In the genomic region with DNA sequence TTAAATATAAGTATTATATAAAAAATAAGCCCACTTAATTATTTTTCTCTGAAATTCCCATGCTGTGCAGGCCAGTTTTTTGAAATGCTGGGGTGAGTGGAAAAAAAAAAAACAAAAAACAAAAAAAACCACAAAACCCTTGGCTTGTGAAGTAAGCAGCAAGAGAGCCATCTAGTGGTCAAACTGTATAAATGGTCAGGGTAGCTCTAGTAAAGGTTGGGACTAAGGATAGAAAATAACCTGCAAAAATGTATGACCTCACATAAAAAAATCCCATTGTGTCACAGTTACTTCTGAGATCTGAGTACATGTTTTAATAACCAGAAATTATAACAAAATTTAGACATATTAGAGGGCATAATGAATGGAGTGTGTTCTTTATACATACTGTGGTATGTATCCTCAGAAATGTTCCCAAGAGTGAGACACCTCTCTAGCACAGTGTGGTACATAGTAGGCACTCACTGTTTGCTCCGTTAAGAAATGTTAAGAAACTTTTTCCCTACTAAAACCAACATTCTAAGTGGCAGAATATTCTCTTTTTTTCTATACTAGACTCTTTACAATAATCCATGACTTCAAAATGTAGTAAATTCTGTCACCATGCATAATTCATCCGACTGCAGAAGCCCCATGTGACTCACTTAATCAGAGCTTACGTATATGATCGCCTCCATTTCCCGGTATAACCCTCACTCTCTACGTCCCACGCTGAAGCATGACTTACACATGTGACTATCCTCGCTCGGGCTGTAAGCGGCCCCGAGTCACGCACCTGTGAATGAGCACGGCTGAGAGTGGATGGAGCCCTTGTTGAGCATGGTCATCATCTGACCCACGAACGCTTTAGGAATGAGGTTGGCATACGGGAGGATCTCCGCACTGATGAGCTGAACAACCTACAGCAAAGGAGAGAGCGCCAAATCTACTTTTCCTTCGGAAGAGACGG, we compare ENCODE assay signal across 9 mouse cellular contexts.
DNase-seq lines count a peak whose midpoint lies in the region; ATAC-seq and TF ChIP-seq lines count a peak whose summit lies in the region.
"Had no signal": no experiment of that assay in that cellular context is flagged by ENCODE, and none has a peak within 500 bp of the region (broad histone marks: within the 10 kb centered on the region; RNA-seq: fewer than 3 reads in every experiment).

No protein-coding gene starts in this region.

- DNase-seq in layer of hippocampus, adult 2 months (ENCODE audit: low spot score in 2 of 2): no peak
- DNase-seq in layer of hippocampus, adult 11-12 months (ENCODE audit: low spot score): no peak
- DNase-seq in ZHBTc4 (ENCODE audit: low read depth, low spot score): peak; percentile 65
- no peak for DNase-seq in Muller cell, postnatal 12 days (ENCODE audit: inconsistent ontology term)
- no peak for DNase-seq in testis, postnatal 14 days (ENCODE audit: low spot score)
- DNase-seq in kidney, postnatal 10 days: no peak

- no peak overlapping the region for H3K4me3 ChIP-seq in layer of hippocampus, adult 2 months
- no peak overlapping the region for H3K4me3 ChIP-seq in midbrain, embryonic 16.5 days (ENCODE audit: low read depth, low read length)

- WGBS in midbrain, embryonic 16.5 days: 87% methylated on average over 20 of the region's 20 CpGs

- no peaks in the 10 kb centered on the region for H3K4me1 ChIP-seq in midbrain, embryonic 16.5 days (ENCODE audit: control insufficient read depth, insufficient read depth, low read length)

- H3K27ac ChIP-seq in layer of hippocampus, adult 2 months: no peak overlapping the region
- H3K27ac ChIP-seq in midbrain, embryonic 16.5 days (ENCODE audit: low read length): no peak overlapping the region
- H3K27ac ChIP-seq: macrophage had no signal

- no peaks in the 10 kb centered on the region for H3K9me3 ChIP-seq in midbrain, embryonic 16.5 days (replicated peaks; ENCODE audit: control insufficient read depth, low read length, poor library complexity, severe bottlenecking)

- ATAC-seq in hematopoietic stem cell, adult 5-6 weeks (replicated peaks in 1 of 2; ENCODE audit: insufficient read depth in 1 of 2, low FRiP score in 2 of 2, low TSS enrichment in 1 of 2, low read depth in 1 of 2, poor library complexity in 2 of 2, severe bottlenecking in 2 of 2): peak; percentile 32 to 76; a peak in 1 of 4 replicates
- peak; percentile 60; the same call in 1 of the 2 replicates for ATAC-seq in midbrain, embryonic 16.5 days

- no peak overlapping the region for H3K9ac ChIP-seq in midbrain, embryonic 16.5 days (ENCODE audit: low read depth, low read length)

- H3K36me3 ChIP-seq in midbrain, embryonic 16.5 days (ENCODE audit: control insufficient read depth, insufficient read depth, low read length): peaks cover 26% of the 10 kb centered on the region

- no peaks in the 10 kb centered on the region for H3K27me3 ChIP-seq in midbrain, embryonic 16.5 days (ENCODE audit: control insufficient read depth, insufficient read depth, low read depth, low read length)

- H3K4me2 ChIP-seq in midbrain, embryonic 16.5 days (ENCODE audit: low read length): no peak overlapping the region

- peak; percentile 93 for TF ChIP-seq CTCF in layer of hippocampus, adult 2 months (conservative IDR thresholded peaks at IDR 0.05)
